Mouse (Mus musculus): ENCODE results near the gene Fam151b.

Gene Fam151b

GRCm38 (mm10) chr13:92419630-92420029 is 64.2 kb downstream of the Fam151b start:
- DNase-seq (ENCODE audit: low spot score) = no peak

GRCm38 (mm10) chr13:92410486-92410885 is 73.3 kb downstream of the Fam151b start:
- DNase-seq (ENCODE audit: low spot score) = no peak

- DNase-seq (ENCODE audit: low spot score) = no peak
These were observed 80.3 kb downstream of the Fam151b start for GRCm38 (mm10) chr13:92403496-92403895.

- DNase-seq (ENCODE audit: low spot score) = no peak
These were observed 81.8 kb downstream of the Fam151b start for GRCm38 (mm10) chr13:92402063-92402462.
